ENCODE assay signal across 9 mouse cellular contexts in genomic region chr9:83652590-83653172, GRCm38 (mm10).
DNase-seq lines count a peak whose midpoint lies in the region; ATAC-seq and TF ChIP-seq lines count a peak whose summit lies in the region.
"Had no signal": no experiment of that assay in that cellular context is flagged by ENCODE, and none has a peak within 500 bp of the region (broad histone marks: within the 10 kb centered on the region; RNA-seq: fewer than 3 reads in every experiment).

No protein-coding gene starts in this region.

- H3K4me1 ChIP-seq in liver, embryonic 13.5 days (replicated peaks), result no peaks in the 10 kb centered on the region

- no peak overlapping the region for H3K4me2 ChIP-seq in liver, embryonic 13.5 days

- H3K27ac ChIP-seq in left cerebral cortex, adult 2 months, result no peak overlapping the region
- H3K27ac ChIP-seq in liver, embryonic 13.5 days, result no peak overlapping the region

- H3K27me3 ChIP-seq in liver, embryonic 13.5 days, result no peaks in the 10 kb centered on the region

- peak; percentile 65 for TF ChIP-seq CTCF in left cerebral cortex, adult 2 months (IDR thresholded peaks at IDR 0.05)

- no peaks in the 10 kb centered on the region for H3K9me3 ChIP-seq in liver, embryonic 13.5 days (replicated peaks)

- DNase-seq in left cerebral cortex, adult 2 months (ENCODE audit: extremely low spot score in 1 of 2, low spot score in 2 of 2), result no peak
- no peak for DNase-seq in left cerebral cortex, postnatal 36 days (ENCODE audit: low spot score in 2 of 2)
- peak; percentile 58 for DNase-seq in ES-CJ7 (ENCODE audit: low read depth, low spot score)
- DNase-seq in adrenal gland, postnatal 36 days, result peak; percentile 9 to 38
- no peak for DNase-seq in liver, embryonic 13.5 days
- DNase-seq in layer of hippocampus, postnatal 14 days (ENCODE audit: low spot score in 2 of 2), result no peak
- DNase-seq: heart, adult 18-20 months had no signal

- 21% methylated on average over 15 of the region's 15 CpGs for WGBS in liver, embryonic 13.5 days (ENCODE audit: insufficient replicate concordance)

- no peak overlapping the region for H3K4me3 ChIP-seq in left cerebral cortex, adult 2 months
- no peak overlapping the region for H3K4me3 ChIP-seq in liver, embryonic 13.5 days (replicated peaks)
- H3K4me3 ChIP-seq: myocyte had no signal

- no peaks in the 10 kb centered on the region for H3K36me3 ChIP-seq in liver, embryonic 13.5 days

- intact Hi-C loops in left cerebral cortex, adult 2 months (cut with DNase I), result loop anchor here (5.0 kb wide), 1 partner anchor 40 kb away; no protein-coding TSS in a partner anchor
- intact Hi-C loops in left cerebral cortex, postnatal 36 days (cut with DNase I), result no loop called here

- H3K9ac ChIP-seq in liver, embryonic 13.5 days, result no peak overlapping the region

- ATAC-seq in liver, embryonic 13.5 days (ENCODE audit: low read depth), result peak; percentile 65; the same call in 1 of the 2 replicates
- no peak for ATAC-seq in cerebellum, adult (ENCODE audit: insufficient number of reproducible peaks, low FRiP score, low TSS enrichment)

Comparison
In these comparisons a context has a peak if more than half of its experiments do, and no peak if none do; other contexts are left out.
1. DNase-seq: peak in ES-CJ7 (single experiment) and adrenal gland, postnatal 36 days (2 of 2); none in left cerebral cortex, adult 2 months (0 of 2), left cerebral cortex, postnatal 36 days (0 of 2), liver, embryonic 13.5 days (single experiment) and layer of hippocampus, postnatal 14 days (0 of 2).